Mouse (Mus musculus) urinary bladder, postnatal 25 days (tissue): ENCODE data around the gene Gmfb.
"Not testable (repeated sequence)": the region's sequence is repeated elsewhere in the genome, so short reads cannot be mapped to it uniquely, and the experiment has no call there.

Experiments used
- DNase-seq: peaks from one replicate; pipeline ENCODE4 v3.0.0; 2022; ENCODE audit warnings: low spot score

The Gmfb gene

DNA sequence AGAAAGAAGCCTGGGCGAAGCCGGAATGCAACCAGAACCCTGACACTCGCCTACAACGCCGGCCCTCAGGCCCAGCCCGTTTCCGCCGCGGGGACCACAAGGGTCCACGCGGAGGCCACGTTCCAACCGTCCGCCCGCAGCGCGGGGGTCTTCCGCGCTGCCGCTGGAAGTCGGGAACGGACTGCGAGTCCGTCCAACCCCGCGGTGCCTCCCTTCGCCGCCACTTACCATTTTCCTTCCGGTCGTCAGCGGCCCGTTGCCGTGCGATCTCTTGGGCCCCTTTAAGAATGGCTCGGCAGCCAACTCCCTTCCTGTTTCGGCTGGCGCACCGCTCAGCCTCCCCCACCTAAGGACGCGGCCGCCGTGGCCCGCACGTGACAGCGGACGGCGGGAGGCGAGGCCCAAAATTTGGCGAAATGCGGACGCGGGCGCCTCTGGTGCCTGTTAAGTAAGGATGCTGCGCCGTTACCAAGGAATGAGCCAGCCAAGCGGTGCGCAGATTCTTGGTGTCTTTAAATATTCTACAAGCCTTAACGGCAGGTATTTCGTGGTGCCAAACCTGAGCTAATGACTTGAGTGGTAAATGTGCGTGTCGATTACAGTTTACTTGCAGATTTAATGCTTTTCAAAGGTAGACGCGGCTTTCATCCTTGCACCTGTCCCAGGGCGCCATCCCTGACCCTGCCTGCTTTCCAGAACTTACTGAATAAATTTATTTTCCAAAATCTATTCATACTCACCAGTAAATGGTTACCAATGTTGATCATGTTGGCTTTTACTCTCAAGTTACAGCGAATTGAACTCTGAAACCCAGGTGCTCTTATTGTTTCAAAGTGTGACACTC is at the start of gene Gmfb:
TSS of gene Gmfb (minus strand) at position 370 of the 844 bp plus-strand sequence.
- peak; percentile 97 for DNase-seq

DNA sequence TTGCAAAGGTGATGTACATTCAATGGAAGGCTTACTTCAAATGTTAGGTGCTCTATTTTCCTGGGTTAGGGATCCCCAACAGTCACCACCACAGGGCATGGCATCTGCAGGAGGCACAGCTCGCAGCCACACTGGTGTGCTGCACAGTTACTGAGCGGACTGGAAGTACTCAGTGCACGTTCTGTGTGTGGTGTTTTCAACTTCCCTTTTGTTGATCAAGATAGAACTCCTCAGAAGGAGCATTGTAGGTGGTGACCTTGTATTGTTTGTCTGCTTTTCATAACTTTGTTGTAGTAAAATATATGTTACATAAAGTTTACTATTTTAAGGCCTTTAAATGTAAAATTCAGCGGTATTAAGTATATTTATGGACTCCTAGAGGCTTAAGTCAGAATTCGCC is 40.9 kb upstream of the Gmfb start:
- no peak for DNase-seq

- no peak for DNase-seq
These were observed 31.6 kb upstream of the Gmfb start for GRCm38 (mm10) chr14:46853677-46854076.

DNA sequence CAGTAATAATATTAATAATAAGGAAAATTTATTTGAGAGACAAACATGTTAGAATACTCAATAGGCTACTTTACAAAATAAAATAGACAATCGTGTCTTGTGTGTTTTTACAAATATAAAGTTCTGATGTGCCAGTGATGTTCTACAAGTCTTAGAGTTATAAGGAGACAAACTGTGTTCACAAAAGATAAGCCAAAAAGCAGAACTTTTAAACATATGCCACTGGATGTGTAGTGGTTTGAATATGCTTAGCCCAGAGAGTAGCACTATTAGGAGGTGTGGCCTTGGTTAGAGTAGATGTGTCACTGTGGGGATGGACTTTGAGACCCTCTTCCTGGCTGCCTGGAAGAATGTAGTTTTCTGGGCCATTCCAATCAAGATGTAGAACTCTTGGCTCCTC is 27.7 kb upstream of the Gmfb start:
- no peak for DNase-seq

- DNase-seq: no peak
These were observed 26.7 kb upstream of the Gmfb start for GRCm38 (mm10) chr14:46848736-46849135.

DNA sequence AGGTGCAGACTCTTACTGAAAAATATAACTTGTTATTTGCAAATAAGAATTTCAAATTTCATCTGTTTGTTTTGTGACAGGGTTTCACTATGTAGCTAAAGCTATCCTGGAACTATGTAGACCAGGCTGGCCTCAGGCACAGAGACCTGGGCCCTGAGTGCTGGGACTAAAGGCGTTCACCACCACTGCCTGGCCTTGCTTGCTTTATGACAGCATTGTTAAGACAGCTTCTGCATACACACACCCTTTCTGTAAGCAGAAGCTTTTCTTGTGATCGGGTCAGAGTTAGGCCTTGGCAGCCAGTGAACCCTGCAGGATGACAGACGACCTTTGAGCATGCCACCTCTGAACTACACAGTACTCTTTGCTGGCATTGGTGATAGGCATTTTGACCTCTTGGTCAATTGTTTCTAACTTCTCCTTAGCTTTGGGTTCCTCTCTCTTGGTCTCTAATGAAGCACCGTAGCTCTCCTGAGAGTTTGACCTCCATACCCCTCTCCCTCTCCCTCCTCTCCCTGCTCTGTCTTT is 26.1 kb upstream of the Gmfb start:
- no peak for DNase-seq

DNA sequence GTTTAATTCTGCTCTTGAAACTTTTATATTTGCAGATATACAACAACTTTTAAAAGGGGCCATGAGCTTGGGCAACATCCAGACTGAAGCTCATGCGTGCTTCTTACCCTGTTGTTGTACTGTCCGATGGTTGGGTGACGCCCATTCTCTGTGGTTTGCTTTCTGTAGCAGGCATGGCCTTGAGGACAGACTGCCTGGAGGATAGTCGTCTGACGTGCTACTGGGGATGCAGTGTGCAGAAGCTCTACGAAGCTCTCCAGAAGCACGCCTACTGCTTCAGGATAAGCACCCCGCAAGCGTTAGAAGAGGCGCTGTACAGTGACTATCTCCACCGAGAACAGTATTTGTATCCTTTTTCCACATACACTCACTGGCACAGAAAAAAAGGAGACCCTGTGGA is 23.7 kb upstream of the Gmfb start:
- no peak for DNase-seq

GRCm38 (mm10) chr14:46839326-46839725 is 17.3 kb upstream of the Gmfb start:
- no peak for DNase-seq

DNA sequence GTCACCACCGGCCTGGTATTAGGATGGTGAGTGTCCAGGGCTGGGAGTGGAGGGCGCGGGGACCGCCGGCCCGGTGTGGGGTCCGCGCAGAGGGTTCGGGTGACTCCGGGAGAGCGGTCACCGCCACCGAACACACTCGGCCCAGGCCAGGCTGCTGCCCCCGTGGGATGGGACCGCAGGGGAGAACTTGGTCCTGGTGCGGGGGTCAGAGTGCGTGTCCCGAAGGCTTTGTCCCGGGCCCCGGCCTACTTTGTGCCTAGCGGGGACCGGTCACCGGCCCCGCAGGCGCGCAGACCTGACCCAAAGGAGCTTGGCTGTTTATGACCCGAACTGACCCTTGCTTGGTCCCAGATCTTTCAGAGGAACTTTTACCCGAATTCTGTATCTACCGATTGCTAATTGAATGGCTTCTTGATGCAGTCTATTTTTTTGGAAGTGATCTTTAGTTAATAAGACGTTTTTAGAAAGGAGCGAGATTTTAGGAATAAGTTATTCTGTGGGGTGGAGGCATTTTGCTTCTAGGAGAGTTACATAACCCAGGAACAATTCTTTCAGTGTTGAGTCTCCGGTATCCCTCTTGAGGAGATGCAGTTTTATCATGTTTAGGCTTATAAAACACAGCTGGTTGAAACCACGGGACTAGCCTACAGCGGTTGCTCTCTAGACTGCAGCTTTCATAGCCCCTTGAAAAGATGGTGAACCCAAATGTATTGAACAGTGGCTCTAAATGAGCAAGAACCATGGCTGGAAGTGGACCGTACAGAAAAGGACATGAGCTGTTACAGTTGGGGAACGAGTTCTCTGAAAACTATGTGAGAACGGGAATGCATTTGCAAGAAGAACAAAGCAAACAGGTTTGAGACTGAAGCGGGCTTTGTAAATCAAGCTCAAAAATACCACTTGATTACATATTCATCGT is 10.6 kb upstream of the Gmfb start:
- DNase-seq: no peak

DNA sequence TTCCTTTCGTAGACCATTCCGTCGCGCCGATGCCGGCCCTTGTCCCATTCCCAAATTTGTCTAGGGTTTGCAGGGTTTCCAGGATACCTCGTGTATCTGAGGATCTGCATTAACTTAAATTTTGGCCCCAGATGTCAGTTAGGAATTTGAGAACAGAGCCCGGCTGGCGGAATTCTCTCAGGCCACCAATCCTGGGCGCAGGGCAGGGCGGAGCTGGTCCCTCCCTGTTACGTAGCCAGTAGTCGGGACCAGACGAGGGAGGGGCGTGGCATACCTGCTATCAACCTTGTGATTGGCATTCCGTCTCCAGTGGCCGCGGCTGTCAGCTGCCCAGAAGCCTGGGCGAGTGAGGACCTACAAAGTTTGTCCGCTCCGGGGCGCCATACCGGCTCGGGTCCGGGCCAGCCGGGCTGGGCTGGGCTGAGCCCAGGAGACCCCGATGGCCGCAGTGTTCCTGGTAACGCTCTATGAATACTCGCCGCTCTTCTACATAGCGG is 9.8 kb upstream of the Gmfb start, which contains the start of gene Cgrrf1:
TSS of gene Cgrrf1 (plus strand) at position 289 of the 497 bp plus-strand sequence.
- DNase-seq: peak; percentile 83

DNA sequence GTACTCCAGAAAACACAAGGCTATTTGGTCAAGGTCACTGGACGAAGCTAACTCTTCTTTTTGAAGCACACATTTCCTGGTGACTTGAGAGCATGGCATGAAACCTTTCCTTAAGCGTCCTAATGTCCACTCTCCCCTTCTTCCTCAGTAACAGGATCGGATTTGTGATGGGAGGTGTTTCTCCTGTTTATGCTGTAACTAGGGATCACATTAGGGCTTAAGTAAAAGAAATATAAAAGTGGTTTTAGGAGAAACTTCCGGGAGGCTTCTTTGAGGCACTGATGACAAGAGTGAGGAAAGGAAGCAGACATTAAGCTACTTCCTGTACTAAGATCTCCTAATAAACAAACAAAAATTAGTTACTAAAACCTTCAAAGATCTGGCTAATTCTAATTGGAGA is 9.3 kb upstream of the Gmfb start:
- DNase-seq: no peak

DNA sequence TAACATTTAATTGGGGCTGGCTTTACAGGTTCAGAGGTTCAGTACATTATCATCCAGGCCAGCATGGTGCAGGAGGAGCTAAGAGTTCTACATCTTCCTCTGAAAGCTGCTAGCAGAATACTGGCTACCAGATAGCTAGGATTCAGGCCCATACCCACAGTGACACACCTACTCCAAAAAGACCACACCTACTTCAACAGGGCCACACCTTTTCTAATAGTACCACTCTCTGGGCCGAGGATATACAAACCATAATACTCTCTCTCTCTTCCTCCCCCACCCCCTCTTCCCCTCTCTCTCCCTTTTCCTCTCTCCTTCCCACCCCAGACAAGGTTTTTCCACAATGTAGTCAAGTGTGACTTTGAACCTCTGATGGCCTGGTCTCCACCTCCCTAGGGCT is 5.4 kb upstream of the Gmfb start:
- DNase-seq: no peak

GRCm38 (mm10) chr14:46823996-46824395 is 2.0 kb upstream of the Gmfb start:
- DNase-seq: no peak

DNA sequence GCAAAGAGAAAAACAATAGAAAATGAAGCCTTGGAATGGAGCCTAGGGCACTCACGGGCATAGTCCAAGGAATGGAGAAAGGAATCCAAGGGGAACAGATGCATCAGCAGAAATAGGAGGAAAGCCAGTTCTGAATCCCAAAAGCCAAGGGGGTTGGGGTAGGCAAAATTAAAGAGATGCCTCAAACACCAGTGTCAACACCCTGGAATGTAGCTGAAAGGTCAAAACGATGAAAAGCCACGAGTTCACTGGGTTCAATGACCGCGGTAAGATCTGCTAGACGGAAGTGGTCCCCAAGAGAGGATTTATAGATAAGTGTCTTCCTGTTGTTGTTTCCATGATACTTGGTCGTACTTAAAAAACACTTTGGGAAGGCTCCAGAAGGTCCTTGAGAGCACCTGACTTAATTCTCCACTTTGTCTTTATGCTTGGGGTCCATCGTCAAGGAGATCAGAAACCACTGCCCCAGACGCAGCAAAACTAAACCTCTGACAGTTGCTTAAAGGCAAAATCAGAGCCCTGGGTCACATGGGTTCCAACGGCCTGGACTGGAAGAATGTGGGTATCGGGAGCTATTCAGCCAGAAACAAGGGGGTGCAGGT is 670 bp downstream of the Gmfb start:
- no peak for DNase-seq

DNA sequence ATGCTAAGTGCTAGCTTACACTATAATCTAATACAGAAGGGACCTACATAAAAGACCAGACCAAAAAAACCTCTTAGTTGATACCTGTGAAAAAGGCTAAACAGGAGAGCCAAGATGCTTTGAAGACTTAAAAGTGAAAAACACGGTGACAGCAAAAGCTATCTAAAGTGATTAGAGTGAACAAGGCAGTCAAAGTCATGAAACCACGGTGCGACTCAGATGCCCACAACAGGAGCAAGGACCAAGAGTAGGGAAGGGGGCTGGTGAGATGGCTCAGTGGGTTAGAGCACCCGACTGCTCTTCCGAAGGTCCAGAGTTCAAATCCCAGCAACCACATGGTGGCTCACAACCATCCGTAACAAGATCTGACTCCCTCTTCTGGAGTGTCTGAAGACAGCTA is 2.1 kb downstream of the Gmfb start:
- DNase-seq: not testable (repeated sequence)

DNA sequence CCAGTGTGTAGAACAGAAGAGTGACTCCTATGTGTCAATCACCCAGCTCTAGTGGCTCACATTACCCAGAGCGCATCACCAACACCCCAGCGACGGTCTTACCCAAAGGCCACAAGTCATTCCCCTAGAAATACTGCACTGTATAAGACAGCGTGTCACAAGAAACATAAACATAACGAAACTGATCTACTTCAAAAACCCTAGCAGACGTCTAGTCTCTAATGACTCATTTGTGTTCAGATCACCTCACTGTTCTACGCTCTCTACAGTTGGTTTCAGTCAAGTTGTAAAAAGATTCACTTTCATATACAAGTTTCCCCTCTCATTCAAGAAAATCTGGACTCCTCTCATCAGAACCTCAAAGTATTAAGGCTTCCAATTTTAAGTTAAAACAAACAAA is 3.3 kb downstream of the Gmfb start:
- DNase-seq: no peak

- DNase-seq: no peak
These were observed 5.0 kb downstream of the Gmfb start for GRCm38 (mm10) chr14:46816916-46817622.

- DNase-seq: no peak
These were observed 6.4 kb downstream of the Gmfb start for GRCm38 (mm10) chr14:46815640-46816039.

DNA sequence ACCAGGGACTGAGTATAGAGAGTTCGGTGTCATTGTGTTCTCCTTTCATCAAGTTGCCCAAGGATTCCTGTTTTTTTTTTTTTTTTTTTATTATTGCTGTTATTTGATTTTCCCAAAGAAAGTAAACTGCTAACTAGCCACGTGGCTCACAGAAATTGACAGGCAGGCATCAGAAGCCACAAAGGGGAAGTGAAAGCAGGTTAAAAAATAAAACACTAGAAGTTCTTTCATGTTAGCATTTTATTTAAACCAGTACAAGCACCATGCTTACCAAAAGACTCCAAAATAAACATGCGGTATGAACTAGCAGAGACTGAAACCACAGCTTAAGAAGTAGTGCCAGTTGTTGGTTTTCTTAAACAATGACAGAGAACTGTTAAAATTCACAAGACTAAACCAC is 14.1 kb downstream of the Gmfb start:
- no peak for DNase-seq

- DNase-seq: no peak
These were observed 15.9 kb downstream of the Gmfb start for GRCm38 (mm10) chr14:46806186-46806585.

GRCm38 (mm10) chr14:46803791-46804190 is 18.3 kb downstream of the Gmfb start:
- no peak for DNase-seq
